Mouse (Mus musculus): ENCODE results near the gene Mark3. TPM values are rescaled to one million over a fixed set of nuclear protein-coding genes. Genes with fewer than 3 reads are reported as not detected.

Gene Mark3
- polyA plus RNA-seq, 2 experiments = 18.0 to 24.6 TPM

- Histone ChIP-seq H3K9ac (replicated peaks) (no peak overlapping the region), H3K36me3 (replicated peaks; ENCODE audit: control insufficient read depth, insufficient read depth, low read depth) (no peaks in the 10 kb centered on the region), H3K27ac (no peak overlapping the region), H3K4me3 (ENCODE audit: insufficient read depth in 1 of 2, low read depth in 2 of 2, low read length in 2 of 2) (no peak overlapping the region), H3K4me2 (ENCODE audit: low read depth) (no peak overlapping the region), H3K9me3 (ENCODE audit: control insufficient read depth, low read length) (no peaks in the 10 kb centered on the region), H3K27me3 (ENCODE audit: control insufficient read depth, insufficient read depth, low read length) (no peaks in the 10 kb centered on the region), H3K4me1 (replicated peaks; ENCODE audit: control insufficient read depth in 2 of 2, insufficient read depth in 2 of 2, low read length in 1 of 2) (no peaks in the 10 kb centered on the region)
- no peak for ATAC-seq (ENCODE audit: insufficient read depth)
- no peak for DNase-seq (ENCODE audit: low read depth in 3 of 3, low spot score in 3 of 3)
- WGBS (ENCODE audit: insufficient replicate concordance) = 44% methylated on average over 14 of the region's 14 CpGs
- TF ChIP-seq CTCF (IDR thresholded peaks at IDR 0.05; ENCODE audit: low read depth) (no peak), EP300 (IDR thresholded peaks at IDR 0.05; ENCODE audit: low read depth) (no peak)
These were observed 113.2 kb downstream of the Mark3 start for GRCm38 (mm10) chr12:111687350-111688068.

- no peak overlapping the region for H3K4me2 ChIP-seq (ENCODE audit: low read depth)
- no peak overlapping the region for H3K27ac ChIP-seq
- no peak overlapping the region for H3K9ac ChIP-seq (replicated peaks)
- H3K36me3 ChIP-seq (replicated peaks; ENCODE audit: control insufficient read depth, insufficient read depth, low read depth) = no peaks in the 10 kb centered on the region
- 23% methylated on average over 2 of the region's 2 CpGs for WGBS (ENCODE audit: insufficient replicate concordance)
- TF ChIP-seq CTCF (IDR thresholded peaks at IDR 0.05; ENCODE audit: low read depth) (no peak), EP300 (IDR thresholded peaks at IDR 0.05; ENCODE audit: low read depth) (no peak)
- no peaks in the 10 kb centered on the region for H3K27me3 ChIP-seq (ENCODE audit: control insufficient read depth, insufficient read depth, low read length)
- DNase-seq (ENCODE audit: low read depth in 3 of 3, low spot score in 3 of 3) (no peak), ATAC-seq (ENCODE audit: insufficient read depth) (no peak)
- no peaks in the 10 kb centered on the region for H3K9me3 ChIP-seq (ENCODE audit: control insufficient read depth, low read length)
- peaks cover 0 to 2% of the 10 kb centered on the region in 2 experiments; a peak in 1 of 4 replicates for H3K4me1 ChIP-seq (replicated peaks; ENCODE audit: control insufficient read depth in 2 of 2, insufficient read depth in 2 of 2, low read length in 1 of 2)
- H3K4me3 ChIP-seq (ENCODE audit: insufficient read depth in 1 of 2, low read depth in 2 of 2, low read length in 2 of 2) = no peak overlapping the region
These were observed 113.7 kb downstream of the Mark3 start for GRCm38 (mm10) chr12:111688069-111688428.

GRCm38 (mm10) chr12:111689426-111689825 is 115.1 kb downstream of the Mark3 start:
- no peaks in the 10 kb centered on the region for H3K36me3 ChIP-seq (replicated peaks; ENCODE audit: control insufficient read depth, insufficient read depth, low read depth)
- DNase-seq (ENCODE audit: low read depth in 3 of 3, low spot score in 3 of 3) = no peak
- peaks cover 2 to 14% of the 10 kb centered on the region in 2 experiments for H3K4me1 ChIP-seq (replicated peaks; ENCODE audit: control insufficient read depth in 2 of 2, insufficient read depth in 2 of 2, low read length in 1 of 2)
- no peak overlapping the region for H3K4me3 ChIP-seq (ENCODE audit: insufficient read depth in 1 of 2, low read depth in 2 of 2, low read length in 2 of 2)
- no peak for ATAC-seq (ENCODE audit: insufficient read depth)
- no peak overlapping the region for H3K27ac ChIP-seq
- 64% methylated on average over 11 of the region's 11 CpGs for WGBS (ENCODE audit: insufficient replicate concordance)
- no peaks in the 10 kb centered on the region for H3K9me3 ChIP-seq (ENCODE audit: control insufficient read depth, low read length)
- no peak overlapping the region for H3K9ac ChIP-seq (replicated peaks)
- no peaks in the 10 kb centered on the region for H3K27me3 ChIP-seq (ENCODE audit: control insufficient read depth, insufficient read depth, low read length)
- TF ChIP-seq EP300 (IDR thresholded peaks at IDR 0.05; ENCODE audit: low read depth) = no peak
- TF ChIP-seq CTCF (IDR thresholded peaks at IDR 0.05; ENCODE audit: low read depth) = no peak
- no peak overlapping the region for H3K4me2 ChIP-seq (ENCODE audit: low read depth)

GRCm38 (mm10) chr12:111691346-111691872 is 117.1 kb downstream of the Mark3 start:
- Histone ChIP-seq H3K4me2 (ENCODE audit: low read depth) (no peak overlapping the region), H3K9me3 (ENCODE audit: control insufficient read depth, low read length) (no peaks in the 10 kb centered on the region), H3K4me1 (replicated peaks; ENCODE audit: control insufficient read depth in 2 of 2, insufficient read depth in 2 of 2, low read length in 1 of 2) (peaks cover 2 to 14% of the 10 kb centered on the region in 2 experiments), H3K27ac (no peak overlapping the region), H3K9ac (replicated peaks) (no peak overlapping the region), H3K36me3 (replicated peaks; ENCODE audit: control insufficient read depth, insufficient read depth, low read depth) (no peaks in the 10 kb centered on the region), H3K27me3 (ENCODE audit: control insufficient read depth, insufficient read depth, low read length) (no peaks in the 10 kb centered on the region), H3K4me3 (ENCODE audit: insufficient read depth in 1 of 2, low read depth in 2 of 2, low read length in 2 of 2) (no peak overlapping the region)
- no peak for DNase-seq (ENCODE audit: low read depth in 3 of 3, low spot score in 3 of 3)
- TF ChIP-seq CTCF (IDR thresholded peaks at IDR 0.05; ENCODE audit: low read depth) (no peak), EP300 (IDR thresholded peaks at IDR 0.05; ENCODE audit: low read depth) (no peak)
- 23% methylated on average over 5 of the region's 5 CpGs for WGBS (ENCODE audit: insufficient replicate concordance)
- ATAC-seq (ENCODE audit: insufficient read depth) = no peak

- 59% methylated on average over 5 of the region's 5 CpGs for WGBS (ENCODE audit: insufficient replicate concordance)
- no peak for ATAC-seq (ENCODE audit: insufficient read depth)
- Histone ChIP-seq H3K27me3 (ENCODE audit: control insufficient read depth, insufficient read depth, low read length) (no peaks in the 10 kb centered on the region), H3K9ac (replicated peaks) (no peak overlapping the region), H3K36me3 (replicated peaks; ENCODE audit: control insufficient read depth, insufficient read depth, low read depth) (no peaks in the 10 kb centered on the region), H3K9me3 (ENCODE audit: control insufficient read depth, low read length) (no peaks in the 10 kb centered on the region), H3K4me1 (replicated peaks; ENCODE audit: control insufficient read depth in 2 of 2, insufficient read depth in 2 of 2, low read length in 1 of 2) (peaks cover 2 to 14% of the 10 kb centered on the region in 2 experiments), H3K4me3 (ENCODE audit: insufficient read depth in 1 of 2, low read depth in 2 of 2, low read length in 2 of 2) (no peak overlapping the region), H3K4me2 (ENCODE audit: low read depth) (no peak overlapping the region), H3K27ac (no peak overlapping the region)
- TF ChIP-seq EP300 (IDR thresholded peaks at IDR 0.05; ENCODE audit: low read depth) = no peak
- TF ChIP-seq CTCF (IDR thresholded peaks at IDR 0.05; ENCODE audit: low read depth) = no peak
- no peak for DNase-seq (ENCODE audit: low read depth in 3 of 3, low spot score in 3 of 3)
These were observed 118.6 kb downstream of the Mark3 start for GRCm38 (mm10) chr12:111692899-111693298.

Measured in liver, embryonic 14.5 days (tissue).